Mouse (Mus musculus) lung, postnatal 0 days (tissue): ENCODE measurements at regions not wholly inside any gene's neighbourhood (a gene's known extent, or its start where the extent isn't known, plus 50 kb on each side); places are given as distances from the start of the nearest gene placed in this dataset.

Source experiments
- CTCF ChIP-seq: IDR thresholded peaks from 2 replicates; pipeline ENCODE4 v1.5.1; 2016; ENCODE audit warnings: antibody characterized with exemption, mild to moderate bottlenecking
- EP300 ChIP-seq: IDR thresholded peaks from 2 replicates; pipeline ENCODE4 v1.6.1; 2016; ENCODE audit warnings: antibody characterized with exemption, mild to moderate bottlenecking, control low read depth

- no peak for TF ChIP-seq CTCF
- TF ChIP-seq EP300, result no peak
These were observed 197.7 kb downstream of the 1700129C05Rik start for GRCm38 (mm10) chr14:58944958-58945357.
